Mouse (Mus musculus) forebrain, embryonic 16.5 days (tissue): Measurements from ENCODE around the gene Tmcc2. TPM values are rescaled to one million over a fixed set of nuclear protein-coding genes. Genes with fewer than 3 reads are reported as not detected.

ENCODE experiments used
- ATAC-seq: fragments of 200-750 bp; cut with Nextera tagmentation; 2 replicates; pipeline ENCODE4 v1.8.0; 2017; ENCODE audit warnings: mild to moderate bottlenecking, moderate library complexity
- H3K27ac ChIP-seq: fragments of 300-500 bp; sonication (generic); 2 replicates; pipeline ENCODE4 v1.5.1; 2014; ENCODE audit warnings: low read length, control low read depth
- H3K27me3 ChIP-seq: fragments of 300-500 bp; sonication (generic); replicated peaks from 2 replicates; pipeline ENCODE4 v1.6.1; 2014; ENCODE audit warnings: low read length; ENCODE audit not compliant: control insufficient read depth, insufficient read depth
- H3K36me3 ChIP-seq: fragments of 300-500 bp; sonication (generic); 2 replicates; pipeline ENCODE4 v1.6.1; 2014; ENCODE audit not compliant: control insufficient read depth, insufficient read depth
- H3K4me1 ChIP-seq: fragments of 300-500 bp; sonication (generic); replicated peaks from 2 replicates; pipeline ENCODE4 v1.6.1; 2014; ENCODE audit warnings: low read length; ENCODE audit not compliant: control insufficient read depth, insufficient read depth
- H3K4me2 ChIP-seq: fragments of 300-500 bp; sonication (generic); 2 replicates; pipeline ENCODE4 v1.6.1; 2014; ENCODE audit warnings: mild to moderate bottlenecking, low read length, control low read depth
- H3K4me3 ChIP-seq: fragments of 300-500 bp; sonication (generic); replicated peaks from 2 replicates; pipeline ENCODE4 v1.5.1; 2014; ENCODE audit warnings: mild to moderate bottlenecking, low read length, control low read depth
- H3K9ac ChIP-seq: fragments of 300-500 bp; sonication (generic); replicated peaks from 2 replicates; pipeline ENCODE4 v1.6.1; 2014; ENCODE audit warnings: low read depth, low read length, control low read depth
- H3K9me3 ChIP-seq: fragments of 300-500 bp; sonication (generic); 2 replicates; pipeline ENCODE4 v1.6.1; 2016; ENCODE audit warnings: low read length; ENCODE audit not compliant: control insufficient read depth
- WGBS: fragments of 180-500 bp; shearing (Covaris S2); extraction: QIAGEN DNeasy Blood & Tissue Kit; methylation state at CpG from one replicate; pipeline ENCODE4 v1.1.7; 2014; 5-methylcytosine and 5-hydroxymethylcytosine counted together
- polyA plus RNA-seq: library from polyadenylated mRNA; unstranded; fragments of >200 nt; fragmentation: Nextera tagmentation; extraction: Ambion mirVana; gene quantifications from 2 replicates; pipeline ENCODE4 v1.2.1, GENCODE M21; 2015

Tmcc2 gene
- polyA plus RNA-seq, 1 experiment from 2014 or later: 34.9 TPM

DNA sequence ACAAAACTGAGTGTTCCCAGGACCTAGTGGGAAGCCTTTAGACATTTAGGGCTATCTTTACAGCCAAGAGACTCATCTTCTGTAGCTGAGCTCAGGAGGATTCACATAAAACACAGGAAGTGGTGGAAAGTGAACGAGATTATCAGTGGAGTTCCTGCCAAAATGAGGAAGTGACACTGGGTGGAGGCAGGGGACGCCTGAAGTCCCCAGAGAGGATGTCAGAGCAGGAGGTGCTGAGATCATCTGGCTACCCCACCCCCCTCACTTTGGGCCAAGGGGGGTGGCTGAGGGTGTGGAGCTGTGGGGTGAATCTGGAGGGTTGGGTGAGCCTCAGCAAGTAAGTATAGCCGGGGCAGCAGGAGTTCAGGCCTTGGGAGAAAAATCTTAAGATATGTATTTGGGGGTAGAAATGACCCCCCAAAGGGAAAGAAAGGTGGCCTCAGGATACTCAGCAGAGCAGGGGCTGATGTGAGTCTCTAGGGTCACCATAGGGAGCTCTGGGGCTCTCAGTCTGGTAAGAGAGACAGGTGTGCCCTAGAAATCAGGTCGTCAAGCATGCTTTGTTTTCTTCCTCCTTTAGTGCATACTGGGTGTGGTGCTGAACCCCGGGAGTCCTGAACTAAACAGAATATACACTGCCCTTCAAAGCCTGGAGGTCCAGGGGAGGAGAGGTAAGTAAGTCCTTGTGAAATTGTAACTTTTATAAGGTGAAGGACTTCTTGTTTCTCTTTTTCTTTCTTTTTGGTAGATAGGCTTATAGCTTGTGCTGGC, 49.2 kb downstream of the Tmcc2 start:
- Histone ChIP-seq H3K27ac (no peak overlapping the region), H3K9me3 (no peaks in the 10 kb centered on the region), H3K36me3 (no peaks in the 10 kb centered on the region), H3K9ac (no peak overlapping the region), H3K27me3 (no peaks in the 10 kb centered on the region), H3K4me1 (no peaks in the 10 kb centered on the region), H3K4me2 (no peak overlapping the region), H3K4me3 (no peak overlapping the region)
- ATAC-seq: no peak
- WGBS: 70% methylated on average over 5 of the region's 5 CpGs

DNA sequence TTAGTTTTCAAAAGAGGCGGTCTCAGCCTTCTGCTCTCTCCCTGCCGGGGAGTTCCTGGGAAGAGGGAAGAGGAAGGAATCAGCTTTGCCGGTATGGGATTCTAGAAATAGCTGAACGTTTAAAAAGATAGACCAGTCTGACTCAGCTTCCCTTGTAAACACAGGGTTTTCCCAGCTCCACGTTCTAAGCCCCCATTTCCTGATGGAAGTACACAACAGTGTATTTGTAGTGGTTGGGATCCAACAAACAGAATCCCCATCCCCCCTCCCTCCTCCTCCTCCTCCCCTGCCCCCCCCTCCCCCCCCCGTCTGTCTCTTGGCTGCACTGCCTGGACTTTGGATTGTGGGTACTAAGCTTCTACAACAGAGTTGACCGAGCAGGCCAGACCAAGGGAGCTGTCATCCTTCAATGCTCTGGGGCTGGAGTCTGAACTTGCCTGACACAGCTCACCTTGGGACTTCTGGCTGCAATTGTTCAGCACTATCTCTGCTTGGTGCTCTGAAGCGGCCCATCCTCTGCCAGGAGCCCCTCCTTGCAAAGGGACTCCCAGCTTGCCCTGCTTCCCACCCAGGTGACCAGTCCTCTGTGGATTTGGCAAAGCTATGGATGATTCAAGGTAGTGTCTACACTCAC, 52.9 kb downstream of the Tmcc2 start:
- no peak overlapping the region for H3K4me2 ChIP-seq
- ATAC-seq: no peak
- H3K4me3 ChIP-seq: no peak overlapping the region
- no peaks in the 10 kb centered on the region for H3K36me3 ChIP-seq
- 48% methylated on average over 8 of the region's 8 CpGs for whole genome bisulfite sequencing
- H3K9me3 ChIP-seq: no peaks in the 10 kb centered on the region
- H3K27ac ChIP-seq: no peak overlapping the region
- no peaks in the 10 kb centered on the region for H3K27me3 ChIP-seq
- H3K9ac ChIP-seq: no peak overlapping the region
- H3K4me1 ChIP-seq: peaks cover 17% of the 10 kb centered on the region

DNA sequence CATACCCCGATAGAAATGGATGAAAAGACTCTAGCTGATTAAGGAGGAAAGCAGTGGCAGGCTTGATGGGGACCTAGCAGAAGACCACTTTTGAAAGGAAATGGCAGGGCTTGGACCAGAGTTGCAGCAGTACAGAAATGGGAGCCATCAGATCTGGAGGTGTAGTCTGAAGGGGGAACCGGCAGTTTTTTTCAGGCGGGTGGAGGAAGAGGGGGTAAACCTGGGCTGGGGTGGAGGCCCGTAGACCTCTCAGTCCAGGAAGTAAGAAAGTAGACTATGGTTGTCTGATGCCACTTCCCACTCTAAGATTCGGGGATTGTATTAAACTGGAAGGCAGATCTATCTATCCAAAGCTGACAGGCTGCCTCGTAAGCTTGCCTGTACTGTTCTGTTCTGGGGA, 54.2 kb downstream of the Tmcc2 start:
- Histone ChIP-seq H3K9me3 (no peaks in the 10 kb centered on the region), H3K36me3 (0 out of 2 replicates have a peak, but pooled peaks cover under 1% of the 10 kb centered on the region), H3K4me2 (no peak overlapping the region), H3K27ac (no peak overlapping the region), H3K9ac (no peak overlapping the region), H3K4me3 (no peak overlapping the region), H3K27me3 (no peaks in the 10 kb centered on the region), H3K4me1 (peaks cover 23% of the 10 kb centered on the region)
- ATAC-seq: no peak
- 61% methylated on average over 6 of the region's 6 CpGs for WGBS

DNA sequence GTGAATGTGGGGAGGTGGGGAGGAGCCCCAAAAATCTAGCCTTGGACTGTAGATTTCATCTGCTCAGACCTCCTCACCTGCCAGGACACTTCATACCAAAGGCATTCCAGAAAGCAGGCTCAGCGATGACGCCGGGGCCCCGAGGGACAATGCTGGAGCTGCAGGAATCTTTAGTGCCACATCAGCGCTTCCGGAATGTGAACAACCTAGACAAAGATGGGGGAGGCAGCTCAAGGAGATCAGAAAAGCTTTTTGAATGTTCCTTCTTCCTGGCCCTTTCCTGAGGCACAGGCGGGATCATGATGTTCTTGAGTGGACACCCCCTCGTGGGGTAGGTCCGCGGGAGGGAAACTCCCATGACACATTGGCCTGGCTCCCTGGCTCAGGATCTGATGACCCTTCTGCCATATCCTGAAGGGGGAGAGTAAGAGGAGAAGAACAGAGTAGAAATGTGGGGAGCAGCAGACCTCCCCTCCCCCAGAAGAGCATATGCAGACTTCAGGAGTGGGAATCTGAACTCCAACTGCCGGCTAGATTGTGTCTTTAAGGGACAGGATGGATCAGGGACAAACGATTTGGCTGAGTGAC, 55.6 kb downstream of the Tmcc2 start:
- Histone ChIP-seq H3K9ac (no peak overlapping the region), H3K9me3 (no peaks in the 10 kb centered on the region), H3K27me3 (no peaks in the 10 kb centered on the region), H3K4me2 (no peak overlapping the region), H3K27ac (no peak overlapping the region), H3K36me3 (0 out of 2 replicates have a peak, but pooled peaks cover 5% of the 10 kb centered on the region), H3K4me3 (no peak overlapping the region), H3K4me1 (peaks cover 23% of the 10 kb centered on the region)
- no peak for ATAC-seq
- 25% methylated on average over 12 of the region's 12 CpGs for WGBS

DNA sequence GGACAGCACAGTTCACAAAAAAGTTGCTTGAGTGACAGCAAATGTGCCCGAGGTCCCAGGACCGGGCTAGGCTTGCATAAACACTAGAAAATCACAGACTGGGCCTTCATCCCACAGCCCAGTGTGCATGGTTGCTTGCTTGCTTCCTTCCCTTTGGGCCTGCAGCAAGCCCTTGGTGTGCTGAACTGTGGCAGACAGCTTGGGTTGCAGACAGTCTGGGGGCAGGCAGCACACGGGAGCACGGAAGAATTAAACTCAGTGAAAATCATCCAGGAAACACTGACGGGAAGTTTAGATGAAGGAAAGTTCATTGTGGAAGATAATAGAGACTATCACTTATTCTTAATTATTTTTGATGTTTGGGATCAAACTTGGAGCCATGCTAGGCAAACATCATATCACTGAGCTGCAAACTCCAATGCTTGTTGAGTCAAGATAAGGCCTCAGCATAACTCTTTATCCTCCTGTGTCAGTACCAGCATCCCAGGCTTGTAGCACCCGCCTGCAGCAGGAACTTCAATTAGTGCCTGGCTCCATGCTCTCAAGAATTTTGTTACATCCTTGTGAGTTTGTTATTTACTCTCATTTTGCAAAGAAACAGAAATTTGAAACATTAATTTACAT, 56.8 kb downstream of the Tmcc2 start:
- no peaks in the 10 kb centered on the region for H3K9me3 ChIP-seq
- H3K27ac ChIP-seq: peak overlapping the region; percentile 56
- ATAC-seq: no peak
- H3K4me2 ChIP-seq: no peak overlapping the region
- 16% methylated on average over 6 of the region's 6 CpGs for WGBS
- H3K36me3 ChIP-seq: peaks cover 5% of the 10 kb centered on the region; the same call in 1 of the 2 replicates
- no peaks in the 10 kb centered on the region for H3K27me3 ChIP-seq
- peaks cover 23% of the 10 kb centered on the region for H3K4me1 ChIP-seq
- H3K9ac ChIP-seq: no peak overlapping the region
- no peak overlapping the region for H3K4me3 ChIP-seq

DNA sequence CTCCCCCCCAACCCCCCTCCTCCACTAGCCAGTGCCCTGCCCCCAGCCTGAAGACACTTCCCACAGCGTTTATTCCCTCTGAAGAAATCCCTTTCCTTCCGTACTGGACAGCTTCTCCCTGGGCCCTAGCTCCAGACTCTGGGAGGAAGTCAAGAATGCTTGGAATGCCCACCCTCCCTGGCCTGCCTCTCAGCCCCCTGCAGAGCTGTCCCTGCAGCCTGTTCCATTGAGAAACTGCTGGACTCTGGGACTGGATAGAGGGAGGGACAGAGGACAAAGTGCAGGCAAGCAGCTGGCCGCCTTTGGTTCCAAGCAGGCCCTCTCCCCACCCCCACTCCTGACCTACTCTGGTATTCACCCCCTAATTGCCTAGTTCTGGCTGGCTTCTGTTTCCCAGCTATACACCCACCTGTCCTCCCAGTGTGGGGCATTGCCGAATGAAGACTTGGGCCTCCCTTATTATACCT, 57.4 kb downstream of the Tmcc2 start:
- ATAC-seq: peak; percentile 78
- WGBS: 2% methylated on average over 4 of the region's 4 CpGs
- peak overlapping the region; percentile 56 for H3K27ac ChIP-seq
- no peak overlapping the region for H3K4me2 ChIP-seq
- H3K27me3 ChIP-seq: no peaks in the 10 kb centered on the region
- no peak overlapping the region for H3K9ac ChIP-seq
- peaks cover 5% of the 10 kb centered on the region; the same call in 1 of the 2 replicates for H3K36me3 ChIP-seq
- H3K9me3 ChIP-seq: no peaks in the 10 kb centered on the region
- H3K4me3 ChIP-seq: no peak overlapping the region
- peaks cover 23% of the 10 kb centered on the region for H3K4me1 ChIP-seq

DNA sequence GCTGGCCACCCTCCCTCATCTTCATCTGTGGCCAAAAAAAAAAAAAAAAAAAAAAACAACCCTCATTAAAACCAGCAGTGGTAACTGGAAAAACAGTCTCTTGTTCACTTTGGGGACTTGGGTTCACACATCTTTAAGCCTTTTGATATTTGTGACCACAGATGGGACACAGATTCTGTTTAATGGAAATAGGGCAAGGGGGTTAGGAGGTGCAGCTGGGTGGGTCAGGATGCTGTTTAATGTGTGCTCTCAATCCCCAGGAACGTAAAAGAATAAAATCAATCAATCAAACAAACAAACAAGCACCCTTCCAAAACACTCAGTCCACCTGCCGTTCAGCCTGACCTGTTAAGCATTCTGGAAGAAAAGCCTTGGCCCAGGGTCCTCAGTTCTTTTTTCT, 57.9 kb downstream of the Tmcc2 start:
- no peak overlapping the region for H3K4me2 ChIP-seq
- no peak overlapping the region for H3K4me3 ChIP-seq
- no peak for ATAC-seq
- peaks cover 5% of the 10 kb centered on the region; the same call in 1 of the 2 replicates for H3K36me3 ChIP-seq
- H3K9me3 ChIP-seq: no peaks in the 10 kb centered on the region
- no peaks in the 10 kb centered on the region for H3K27me3 ChIP-seq
- H3K4me1 ChIP-seq: peaks cover 23% of the 10 kb centered on the region
- no peak overlapping the region for H3K9ac ChIP-seq
- peak overlapping the region; percentile 34 for H3K27ac ChIP-seq
- WGBS: 4% methylated on average over 2 of the region's 2 CpGs

DNA sequence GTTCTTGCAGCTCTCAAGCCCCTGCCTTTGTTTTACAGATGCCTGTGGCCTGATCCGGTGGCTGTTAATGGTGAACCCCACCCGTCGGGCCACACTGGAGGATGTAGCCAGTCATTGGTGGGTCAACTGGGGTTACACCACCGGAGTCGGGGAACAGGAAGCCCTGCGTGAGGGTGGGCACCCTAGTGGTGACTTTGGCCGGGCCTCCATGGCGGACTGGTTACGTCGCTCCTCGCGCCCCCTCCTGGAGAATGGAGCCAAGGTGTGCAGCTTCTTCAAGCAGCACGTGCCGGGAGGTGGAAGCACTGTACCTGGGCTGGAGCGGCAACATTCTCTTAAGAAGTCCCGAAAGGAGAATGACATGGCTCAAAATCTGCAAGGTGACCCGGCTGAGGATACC, 59.8 kb downstream of the Tmcc2 start:
- no peak overlapping the region for H3K4me2 ChIP-seq
- no peak overlapping the region for H3K4me3 ChIP-seq
- H3K36me3 ChIP-seq: peaks cover 6% of the 10 kb centered on the region; the same call in 1 of the 2 replicates
- no peak overlapping the region for H3K9ac ChIP-seq
- H3K27me3 ChIP-seq: no peaks in the 10 kb centered on the region
- H3K9me3 ChIP-seq: no peaks in the 10 kb centered on the region
- 81% methylated on average over 17 of the region's 17 CpGs for WGBS
- peaks cover 36% of the 10 kb centered on the region for H3K4me1 ChIP-seq
- ATAC-seq: no peak
- no peak overlapping the region for H3K27ac ChIP-seq

DNA sequence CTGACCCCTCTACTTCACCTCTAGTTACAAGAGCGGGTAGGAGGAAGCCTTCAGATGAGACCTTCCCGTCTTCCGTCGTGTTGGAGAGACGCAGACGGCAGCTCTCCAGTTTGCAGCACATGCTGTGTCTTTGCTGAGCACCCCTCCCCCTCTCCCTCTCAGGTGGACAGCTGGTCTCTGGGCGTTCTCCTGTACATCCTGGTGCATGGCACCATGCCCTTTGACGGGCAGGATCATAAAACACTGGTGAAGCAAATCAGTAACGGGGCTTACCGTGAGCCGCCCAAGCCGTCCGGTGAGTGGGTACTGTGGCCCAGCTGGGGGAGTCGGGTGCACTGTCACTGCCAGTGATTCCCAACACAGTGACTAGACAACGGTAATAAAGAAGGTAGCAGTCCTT, 60.7 kb downstream of the Tmcc2 start:
- Histone ChIP-seq H3K36me3 (peaks cover 6% of the 10 kb centered on the region; the same call in 1 of the 2 replicates), H3K4me1 (peaks cover 42% of the 10 kb centered on the region), H3K4me2 (no peak overlapping the region), H3K9me3 (no peaks in the 10 kb centered on the region), H3K27me3 (no peaks in the 10 kb centered on the region), H3K4me3 (no peak overlapping the region), H3K27ac (no peak overlapping the region), H3K9ac (no peak overlapping the region)
- no peak for ATAC-seq
- WGBS: 80% methylated on average over 15 of the region's 15 CpGs
